Mouse (Mus musculus): ENCODE results near the gene Gm13289.
"Not testable (repeated sequence)": the region's sequence is repeated elsewhere in the genome, so short reads cannot be mapped to it uniquely, and the experiment has no call there.

The Gm13289 gene

GRCm38 (mm10) chr4:88776622-88777021 is at the start of gene Gm13289:
TSS of gene Gm13289 (plus strand) at chr4:88776922.
- DNase-seq (ENCODE audit: low read depth, low spot score), result not testable (repeated sequence)

- no peak for DNase-seq (ENCODE audit: low read depth, low spot score)
Measured at GRCm38 (mm10) chr4:88727324-88727723, 49.4 kb upstream of the Gm13289 start.

- DNase-seq (ENCODE audit: low read depth, low spot score), result no peak
Measured at GRCm38 (mm10) chr4:88738480-88738879, 38.2 kb upstream of the Gm13289 start.

GRCm38 (mm10) chr4:88739036-88739435 is 37.7 kb upstream of the Gm13289 start:
- no peak for DNase-seq (ENCODE audit: low read depth, low spot score)

GRCm38 (mm10) chr4:88741426-88741825 is 35.3 kb upstream of the Gm13289 start:
- DNase-seq (ENCODE audit: low read depth, low spot score), result no peak

- no peak for DNase-seq (ENCODE audit: low read depth, low spot score)
Measured at GRCm38 (mm10) chr4:88742771-88743371, 33.9 kb upstream of the Gm13289 start.

- DNase-seq (ENCODE audit: low read depth, low spot score), result no peak
Measured at GRCm38 (mm10) chr4:88744207-88744606, 32.5 kb upstream of the Gm13289 start.

- no peak for DNase-seq (ENCODE audit: low read depth, low spot score)
Measured at GRCm38 (mm10) chr4:88749926-88750325, 26.8 kb upstream of the Gm13289 start.

- not testable (repeated sequence) for DNase-seq (ENCODE audit: low read depth, low spot score)
Measured at GRCm38 (mm10) chr4:88754818-88755340, 21.8 kb upstream of the Gm13289 start, which contains the start of gene Gm13271. TSS of gene Gm13271 (plus strand) at chr4:88754868.

GRCm38 (mm10) chr4:88756581-88757513 is 19.9 kb upstream of the Gm13289 start:
- not testable (repeated sequence) for DNase-seq (ENCODE audit: low read depth, low spot score)

GRCm38 (mm10) chr4:88757628-88758031 is 19.1 kb upstream of the Gm13289 start:
- peak; percentile 68 for DNase-seq (ENCODE audit: low read depth, low spot score)

- DNase-seq (ENCODE audit: low read depth, low spot score), result not testable (repeated sequence)
Measured at GRCm38 (mm10) chr4:88758751-88759150, 18.0 kb upstream of the Gm13289 start.

GRCm38 (mm10) chr4:88759610-88760268 is 17.0 kb upstream of the Gm13289 start, which contains the start of gene Gm13283:
TSS of gene Gm13283 (plus strand) at chr4:88760119.
- DNase-seq (ENCODE audit: low read depth, low spot score), result not testable (repeated sequence)

- peak; percentile 35 for DNase-seq (ENCODE audit: low read depth, low spot score)
Measured at GRCm38 (mm10) chr4:88760431-88760830, 16.3 kb upstream of the Gm13289 start.

GRCm38 (mm10) chr4:88761776-88762175 is 14.9 kb upstream of the Gm13289 start:
- DNase-seq (ENCODE audit: low read depth, low spot score), result not testable (repeated sequence)

- not testable (repeated sequence) for DNase-seq (ENCODE audit: low read depth, low spot score)
Measured at GRCm38 (mm10) chr4:88762341-88762740, 14.4 kb upstream of the Gm13289 start.

GRCm38 (mm10) chr4:88763384-88764018 is 13.2 kb upstream of the Gm13289 start:
- DNase-seq (ENCODE audit: low read depth, low spot score), result not testable (repeated sequence)

GRCm38 (mm10) chr4:88773534-88773933 is 3.2 kb upstream of the Gm13289 start, which contains the start of gene Gm13290:
TSS of gene Gm13290 (plus strand) at chr4:88773834.
- not testable (repeated sequence) for DNase-seq (ENCODE audit: low read depth, low spot score)

GRCm38 (mm10) chr4:88779550-88779949 is 2.8 kb downstream of the Gm13289 start, which contains the start of gene Gm13272:
TSS of gene Gm13272 (plus strand) at chr4:88779850.
- not testable (repeated sequence) for DNase-seq (ENCODE audit: low read depth, low spot score)

GRCm38 (mm10) chr4:88780320-88780719 is 3.6 kb downstream of the Gm13289 start:
- DNase-seq (ENCODE audit: low read depth, low spot score), result not testable (repeated sequence)

GRCm38 (mm10) chr4:88781831-88782230 is 5.1 kb downstream of the Gm13289 start, which contains the start of gene Ifnz:
TSS of gene Ifnz (plus strand) at chr4:88782131.
- DNase-seq (ENCODE audit: low read depth, low spot score), result not testable (repeated sequence)
